ENCODE assay signal across 8 mouse cellular contexts in genomic region chr13:34150271-34151027, GRCm38 (mm10). TPM values are rescaled to one million over a fixed set of nuclear protein-coding genes. Genes with fewer than 3 reads are reported as not detected.
DNase-seq lines count a peak whose midpoint lies in the region; ATAC-seq lines count a peak whose summit lies in the region.

No protein-coding gene starts in this region.

- H3K4me1 ChIP-seq in embryonic facial prominence, embryonic 12.5 days = peaks cover 20% of the 10 kb centered on the region
- H3K4me1 ChIP-seq in hindbrain, embryonic 14.5 days (replicated peaks; ENCODE audit: control insufficient read depth, insufficient read depth, low read length) = peaks cover 37% of the 10 kb centered on the region

- H3K27ac ChIP-seq in embryonic facial prominence, embryonic 12.5 days = peak overlapping the region; percentile 90
- H3K27ac ChIP-seq in hindbrain, embryonic 14.5 days = peak overlapping the region; percentile 99

- H3K36me3 ChIP-seq in embryonic facial prominence, embryonic 12.5 days = no peaks in the 10 kb centered on the region
- no peaks in the 10 kb centered on the region for H3K36me3 ChIP-seq in hindbrain, embryonic 14.5 days (replicated peaks; ENCODE audit: control insufficient read depth, insufficient read depth)

- no peaks in the 10 kb centered on the region for H3K9me3 ChIP-seq in embryonic facial prominence, embryonic 12.5 days
- H3K9me3 ChIP-seq in hindbrain, embryonic 14.5 days (ENCODE audit: control insufficient read depth, low read length) = no peaks in the 10 kb centered on the region

- 9% methylated on average over 19 of the region's 19 CpGs for WGBS in embryonic facial prominence, embryonic 12.5 days
- 8% methylated on average over 19 of the region's 19 CpGs for WGBS in hindbrain, embryonic 14.5 days

- H3K4me2 ChIP-seq in embryonic facial prominence, embryonic 12.5 days (replicated peaks) = peak overlapping the region; percentile 37
- peak overlapping the region; percentile 79 for H3K4me2 ChIP-seq in hindbrain, embryonic 14.5 days (replicated peaks)

- H3K9ac ChIP-seq in embryonic facial prominence, embryonic 12.5 days = peak overlapping the region; percentile 28; the same call in 1 of the 2 replicates
- peak overlapping the region; percentile 65 for H3K9ac ChIP-seq in hindbrain, embryonic 14.5 days

- H3K27me3 ChIP-seq in embryonic facial prominence, embryonic 12.5 days = no peaks in the 10 kb centered on the region
- no peaks in the 10 kb centered on the region for H3K27me3 ChIP-seq in hindbrain, embryonic 14.5 days (ENCODE audit: control insufficient read depth, insufficient read depth, low read length)

- no peak for ATAC-seq in embryonic facial prominence, embryonic 12.5 days (ENCODE audit: insufficient number of reproducible peaks, insufficient read depth, low FRiP score, low TSS enrichment)
- ATAC-seq in hindbrain, embryonic 14.5 days (ENCODE audit: low FRiP score) = no peak; the same call in 1 of the 2 replicates
- ATAC-seq in erythroid progenitor cell, adult 5-6 weeks (replicated peaks; ENCODE audit: low FRiP score, poor library complexity, severe bottlenecking) = no peak

- no peak overlapping the region for H3K4me3 ChIP-seq in embryonic facial prominence, embryonic 12.5 days
- peak overlapping the region; percentile 32 for H3K4me3 ChIP-seq in hindbrain, embryonic 14.5 days (replicated peaks; ENCODE audit: low read length)

- peak; percentile 54 to 64 for DNase-seq in kidney, postnatal 4 days
- no peak for DNase-seq in kidney, adult 11 months
- DNase-seq in hindbrain, embryonic 14.5 days (ENCODE audit: low spot score) = peak; percentile 69
- DNase-seq in liver = peak; percentile 48
- DNase-seq in right cerebral cortex, postnatal 4 days = peak; percentile 66
- DNase-seq in thymus, postnatal 0 days (ENCODE audit: low spot score) = no peak

RNA-seq across cellular contexts. Expression of gene Psmg4, which starts 12.3 kb away (rescaled TPM):
- 111 TPM in 2 replicates for polyA plus RNA-seq in embryonic facial prominence, embryonic 12.5 days (2016; fragmentation: Nextera tagmentation; extraction: Ambion mirVana)
- polyA plus RNA-seq in hindbrain, embryonic 14.5 days (2014; fragmentation: Nextera tagmentation; extraction: Ambion mirVana) = 73.3 and 87.0 TPM in 2 replicates
- 158 and 174 TPM in 2 replicates for polyA plus RNA-seq in thymus, postnatal 0 days (2015; fragmentation: Nextera tagmentation; extraction: Ambion mirVana)
- total RNA-seq in erythroid progenitor cell, adult 5-6 weeks (2015; ENCODE audit: low replicate concordance) = 3.8 and 10.5 TPM in 2 replicates
- 4.4 and 36.2 TPM in 2 replicates for total RNA-seq in erythroid progenitor cell, adult 5-6 weeks (2017; ENCODE audit: low replicate concordance)

RNA-seq across cellular contexts. Expression of gene Tubb2b, which starts 20.2 kb away (rescaled TPM):
- 66.5 and 77.7 TPM in 2 replicates for polyA plus RNA-seq in embryonic facial prominence, embryonic 12.5 days (2016; fragmentation: Nextera tagmentation; extraction: Ambion mirVana)
- 682 and 716 TPM in 2 replicates for polyA plus RNA-seq in hindbrain, embryonic 14.5 days (2014; fragmentation: Nextera tagmentation; extraction: Ambion mirVana)
- polyA plus RNA-seq in thymus, postnatal 0 days (2015; fragmentation: Nextera tagmentation; extraction: Ambion mirVana) = 34.5 and 37.3 TPM in 2 replicates
- not detected in 2 replicates for total RNA-seq in erythroid progenitor cell, adult 5-6 weeks (2015; ENCODE audit: low replicate concordance)
- 1.4 TPM in 1 of 2 replicates, not detected in the other for total RNA-seq in erythroid progenitor cell, adult 5-6 weeks (2017; ENCODE audit: low replicate concordance)

Comparison
In these comparisons a context has a peak if more than half of its experiments do, and no peak if none do; other contexts are left out.
1. DNase-seq: peak in kidney, postnatal 4 days (2 of 2), hindbrain, embryonic 14.5 days (single experiment), liver (single experiment) and right cerebral cortex, postnatal 4 days (single experiment); none in kidney, adult 11 months (single experiment) and thymus, postnatal 0 days (single experiment).